Mouse (Mus musculus) forebrain, postnatal 0 days (tissue): Measurements from ENCODE around the gene Hoxb6. TPM values are rescaled to one million over a fixed set of nuclear protein-coding genes. Genes with fewer than 3 reads are reported as not detected.

Experiments used
- ATAC-seq: fragments of 200-750 bp; cut with Nextera tagmentation; 2 replicates; pipeline ENCODE4 v1.8.0; 2017; ENCODE audit warnings: mild to moderate bottlenecking, moderate library complexity
- DNase-seq: peaks from one replicate; pipeline ENCODE4 v3.0.0-alpha.2; 2015
- H3K27ac ChIP-seq: fragments of 300-500 bp; sonication (generic); 2 replicates; pipeline ENCODE4 v1.5.1; 2014; ENCODE audit warnings: low read depth, mild to moderate bottlenecking, antibody characterized with exemption, low read length, moderate library complexity, mixed read lengths
- H3K27me3 ChIP-seq: fragments of 300-500 bp; sonication (generic); 2 replicates; pipeline ENCODE4 v1.6.1; 2014; ENCODE audit warnings: mild to moderate bottlenecking, low read length, mixed read lengths; ENCODE audit not compliant: insufficient read depth
- H3K36me3 ChIP-seq: fragments of 300-500 bp; sonication (generic); 2 replicates; pipeline ENCODE4 v1.6.1; 2014; ENCODE audit warnings: mild to moderate bottlenecking, moderate library complexity; ENCODE audit not compliant: insufficient read depth
- H3K4me1 ChIP-seq: fragments of 300-500 bp; sonication (generic); 2 replicates; pipeline ENCODE4 v1.6.1; 2014; ENCODE audit warnings: antibody characterized with exemption; ENCODE audit not compliant: insufficient read depth
- H3K4me2 ChIP-seq: fragments of 300-500 bp; sonication (generic); 2 replicates; pipeline ENCODE4 v1.6.1; 2014; ENCODE audit warnings: low read depth, mild to moderate bottlenecking, moderate library complexity
- H3K4me3 ChIP-seq: fragments of 300-500 bp; sonication (generic); 2 replicates; pipeline ENCODE4 v1.5.1; 2014; ENCODE audit warnings: low read depth, low read length, mixed read lengths
- H3K9ac ChIP-seq: fragments of 300-500 bp; sonication (generic); 2 replicates; pipeline ENCODE4 v1.6.1; 2014; ENCODE audit warnings: mild to moderate bottlenecking
- H3K9me3 ChIP-seq: fragments of 300-500 bp; sonication (generic); 2 replicates; pipeline ENCODE4 v1.6.1; 2016; ENCODE audit warnings: low read length
- CTCF ChIP-seq: sonication (generic); IDR thresholded peaks from 2 replicates; pipeline ENCODE4 v1.5.1; 2016; ENCODE audit warnings: antibody characterized with exemption, control low read depth, low read depth
- WGBS: fragments of 180-500 bp; shearing (Covaris S2); extraction: QIAGEN DNeasy Blood & Tissue Kit; methylation state at CpG from one replicate; pipeline ENCODE4 v1.1.7; 2014; 5-methylcytosine and 5-hydroxymethylcytosine counted together
- polyA plus RNA-seq: library from polyadenylated mRNA; unstranded; fragments of >200 nt; fragmentation: Nextera tagmentation; extraction: Ambion mirVana; gene quantifications from 2 replicates; pipeline ENCODE4 v1.2.1, GENCODE M21; 2015
- total RNA-seq: library from RNA; depleted of rRNA; stranded (reverse); fragments of >200 nt; gene quantifications from 2 replicates; pipeline ENCODE4 v1.2.3, GENCODE M21; 2014

Gene Hoxb6
- total and polyA plus RNA-seq, 2 experiments from 2014 or later, result not detected

DNA sequence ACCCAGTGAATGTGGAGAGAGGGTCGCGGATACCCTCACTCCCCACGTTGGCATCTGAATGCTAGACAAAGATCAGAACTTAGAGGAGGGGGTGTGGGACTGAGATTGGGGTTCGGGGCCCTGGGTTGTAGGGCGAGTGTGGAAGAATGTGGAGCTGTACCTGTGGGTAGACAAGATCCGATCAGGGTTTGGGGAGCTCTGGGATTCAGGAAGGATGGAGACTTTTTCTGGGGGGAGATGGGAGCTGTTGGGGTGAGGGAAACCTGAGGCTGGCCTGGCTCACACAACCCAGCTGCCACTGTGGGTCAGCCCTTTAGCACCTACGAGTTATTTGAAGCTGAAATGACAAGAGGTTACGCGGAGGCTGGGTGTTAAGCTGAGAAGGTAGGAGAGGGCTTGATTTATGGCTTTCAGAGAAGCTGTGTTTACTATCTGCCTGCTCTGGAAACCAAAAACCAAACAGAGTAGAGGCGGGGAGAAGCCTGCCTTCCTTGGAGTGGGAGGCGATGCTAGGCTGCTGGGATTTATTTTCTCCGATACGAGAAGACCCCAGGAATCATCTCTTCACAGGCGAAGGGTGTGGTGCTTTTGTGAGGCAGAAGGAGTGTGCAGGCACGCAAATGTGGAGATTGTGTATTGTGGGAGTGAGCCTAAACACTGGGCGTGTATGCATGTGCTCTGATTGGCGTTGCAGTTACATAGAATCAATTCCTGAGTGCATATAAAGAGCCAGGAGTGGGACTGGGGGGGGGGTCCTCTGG lies 41.1 kb downstream of the Hoxb6 start:
- no peak for TF ChIP-seq CTCF
- Histone ChIP-seq H3K9me3 (no peaks in the 10 kb centered on the region), H3K9ac (no peak overlapping the region), H3K27ac (no peak overlapping the region), H3K4me1 (no peaks in the 10 kb centered on the region), H3K4me3 (no peak overlapping the region), H3K4me2 (no peak overlapping the region), H3K27me3 (peaks cover 100% of the 10 kb centered on the region), H3K36me3 (no peaks in the 10 kb centered on the region)
- ATAC-seq (no peak), DNase-seq (no peak)
- 3% methylated on average over 17 of the region's 17 CpGs for WGBS

DNA sequence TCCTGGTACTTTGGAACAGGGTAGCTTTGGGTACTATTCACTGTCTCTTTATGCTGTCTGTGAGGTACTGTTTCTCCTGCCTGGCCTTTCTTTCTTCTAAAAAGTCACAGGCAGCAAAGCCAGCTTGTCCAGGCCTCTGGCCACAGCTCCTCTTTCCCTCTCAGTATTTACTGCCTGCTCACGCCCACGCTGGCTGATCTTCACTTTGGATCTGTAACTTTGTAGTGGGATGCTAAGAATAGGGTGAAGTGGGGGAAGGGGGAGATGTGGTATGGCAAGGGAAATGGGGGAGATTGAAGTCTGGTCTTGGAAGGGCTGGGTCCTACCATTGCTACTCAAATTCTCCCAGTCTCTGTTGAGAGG lies 41.7 kb downstream of the Hoxb6 start:
- H3K4me3 ChIP-seq, result no peak overlapping the region
- no peaks in the 10 kb centered on the region for H3K9me3 ChIP-seq
- no peak overlapping the region for H3K27ac ChIP-seq
- no peaks in the 10 kb centered on the region for H3K4me1 ChIP-seq
- no peak for TF ChIP-seq CTCF
- WGBS, result 0% methylated on average over 2 of the region's 2 CpGs
- H3K27me3 ChIP-seq, result peaks cover 100% of the 10 kb centered on the region
- DNase-seq, result no peak
- ATAC-seq, result no peak
- no peaks in the 10 kb centered on the region for H3K36me3 ChIP-seq
- H3K4me2 ChIP-seq, result no peak overlapping the region
- no peak overlapping the region for H3K9ac ChIP-seq

DNA sequence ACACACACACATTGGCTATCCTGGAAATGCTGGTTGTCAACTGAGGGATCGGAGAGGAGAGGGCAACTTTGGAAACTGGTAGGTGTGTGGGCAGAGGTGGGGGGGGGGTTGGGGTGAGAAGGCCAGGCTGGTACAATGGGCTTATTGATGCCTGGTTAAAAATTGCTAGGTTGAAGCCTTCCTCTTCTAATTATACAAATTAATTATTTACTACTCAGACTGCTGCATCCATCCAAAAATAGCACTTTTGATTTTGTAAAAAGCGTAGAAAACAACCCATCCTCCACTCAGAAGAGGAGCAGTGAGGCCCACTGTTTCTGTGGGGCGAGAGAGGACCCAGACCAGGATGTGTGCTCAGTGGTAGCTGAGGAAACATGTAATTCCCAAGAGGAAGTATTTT lies 42.7 kb downstream of the Hoxb6 start:
- WGBS, result 25% methylated on average over 3 of the region's 3 CpGs
- no peak overlapping the region for H3K4me3 ChIP-seq
- ATAC-seq, result no peak

GRCm38 (mm10) chr11:96336597-96336996 lies 44.3 kb downstream of the Hoxb6 start:
- Histone ChIP-seq H3K27me3 (peaks cover 96% of the 10 kb centered on the region), H3K4me3 (no peak overlapping the region), H3K9ac (no peak overlapping the region)

More for the DNA sequence above, 42.7 kb downstream of the Hoxb6 start:
- DNase-seq, result no peak
- Histone ChIP-seq H3K27me3 (peaks cover 100% of the 10 kb centered on the region), H3K4me2 (no peak overlapping the region), H3K36me3 (no peaks in the 10 kb centered on the region), H3K4me1 (no peaks in the 10 kb centered on the region), H3K27ac (no peak overlapping the region), H3K9ac (no peak overlapping the region), H3K9me3 (no peaks in the 10 kb centered on the region)
- TF ChIP-seq CTCF, result no peak

GRCm38 (mm10) chr11:96337026-96337425 lies 44.8 kb downstream of the Hoxb6 start:
- TF ChIP-seq CTCF, result no peak
- Histone ChIP-seq H3K9ac (no peak overlapping the region), H3K4me3 (no peak overlapping the region), H3K36me3 (no peaks in the 10 kb centered on the region), H3K4me2 (no peak overlapping the region), H3K9me3 (no peaks in the 10 kb centered on the region), H3K27me3 (peaks cover 96% of the 10 kb centered on the region), H3K27ac (no peak overlapping the region), H3K4me1 (no peaks in the 10 kb centered on the region)
- DNase-seq, result no peak
- ATAC-seq, result no peak
- 1% methylated on average over 6 of the region's 6 CpGs for WGBS

More at GRCm38 (mm10) chr11:96336597-96336996, 44.3 kb downstream of the Hoxb6 start:
- Histone ChIP-seq H3K36me3 (no peaks in the 10 kb centered on the region), H3K4me2 (no peak overlapping the region), H3K4me1 (no peaks in the 10 kb centered on the region), H3K9me3 (no peaks in the 10 kb centered on the region), H3K27ac (no peak overlapping the region)
- ATAC-seq (no peak), DNase-seq (no peak)
- no peak for TF ChIP-seq CTCF
- 3% methylated on average over 2 of the region's 2 CpGs for WGBS

DNA sequence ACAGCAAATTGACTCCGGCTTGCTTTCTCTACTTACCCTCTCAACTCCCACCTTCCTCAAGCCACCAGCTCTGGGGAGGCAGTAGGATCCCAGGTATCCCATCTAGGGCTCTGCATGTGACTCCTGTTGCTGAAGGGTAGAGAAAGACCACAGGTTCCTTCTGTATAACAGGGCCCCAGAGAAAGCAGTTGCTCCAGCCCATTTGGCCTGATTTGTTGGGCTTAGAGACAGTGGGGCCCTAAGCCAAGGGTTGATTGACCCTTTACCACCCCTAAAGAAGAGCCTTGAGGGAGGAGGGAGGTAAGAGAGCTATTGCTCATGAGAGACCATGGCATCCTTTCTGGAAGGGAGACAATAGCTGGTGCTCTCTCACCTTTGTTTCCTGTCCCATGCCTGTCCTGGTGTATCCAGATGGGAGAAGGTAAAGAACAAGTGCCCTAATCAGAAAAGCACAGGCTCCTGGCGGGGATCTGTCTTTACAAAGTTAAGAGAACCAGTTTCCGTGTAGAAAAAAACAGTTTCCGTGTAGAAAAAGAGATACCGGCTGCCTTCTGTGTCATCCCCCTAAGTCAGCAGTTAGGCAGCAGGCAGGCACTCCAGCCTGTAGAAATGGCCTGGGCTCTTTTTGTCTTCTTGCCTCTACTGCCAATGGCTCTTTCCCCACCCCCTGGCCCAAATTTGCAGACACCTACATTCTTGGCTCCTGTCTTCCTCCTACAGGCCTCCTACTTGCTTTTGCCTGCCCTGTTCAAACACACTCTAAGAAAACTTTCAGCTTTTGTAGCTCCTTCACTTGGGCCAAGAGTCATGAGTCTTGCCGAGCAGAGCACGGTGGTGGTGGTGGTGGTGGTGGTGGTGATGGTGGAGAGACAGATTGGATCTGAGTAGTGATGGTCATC lies 46.9 kb downstream of the Hoxb6 start:
- WGBS, result 9% methylated on average over 7 of the region's 7 CpGs
- no peak overlapping the region for H3K9ac ChIP-seq
- H3K4me3 ChIP-seq, result no peak overlapping the region
- no peak for TF ChIP-seq CTCF
- no peaks in the 10 kb centered on the region for H3K9me3 ChIP-seq
- H3K27me3 ChIP-seq, result peaks cover 94% of the 10 kb centered on the region
- no peak for ATAC-seq
- H3K27ac ChIP-seq, result no peak overlapping the region
- H3K36me3 ChIP-seq, result no peaks in the 10 kb centered on the region
- H3K4me2 ChIP-seq, result no peak overlapping the region
- no peak for DNase-seq
- no peaks in the 10 kb centered on the region for H3K4me1 ChIP-seq
